Mouse (Mus musculus): ENCODE data around the gene Cyth1. TPM values are rescaled to one million over a fixed set of nuclear protein-coding genes. Genes with fewer than 3 reads are reported as not detected.

The Cyth1 gene
- polyA plus RNA-seq, 1 experiment from 2014 or later, result 9.6 TPM

DNA sequence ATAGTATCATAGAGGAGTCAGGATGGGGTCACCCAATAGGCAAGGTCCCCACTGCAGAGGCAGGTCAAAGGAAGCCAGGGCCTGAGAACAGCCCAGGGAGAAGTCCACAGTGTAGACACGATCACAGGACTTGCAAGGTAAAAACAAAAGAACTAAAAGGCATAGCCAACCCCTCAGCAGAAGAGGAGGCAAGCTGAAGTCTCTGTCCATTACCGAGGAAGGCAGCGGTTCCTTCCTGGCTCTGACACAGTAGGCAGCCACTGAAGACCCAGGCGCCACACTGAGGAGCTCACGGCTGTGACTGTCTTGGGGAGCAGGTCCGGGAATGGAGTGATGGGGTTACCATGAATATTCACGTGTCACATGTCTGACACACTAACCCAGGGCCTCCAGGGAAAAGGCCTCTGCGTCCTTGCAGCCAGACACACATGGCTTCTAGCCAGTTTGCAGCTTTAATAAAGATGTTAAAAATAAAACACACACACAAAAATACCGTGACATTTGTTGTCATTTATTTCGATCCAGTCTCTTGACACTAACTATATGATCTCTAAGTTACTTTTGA is 51.5 kb downstream of the Cyth1 start:
- Histone ChIP-seq H3K27me3 (replicated peaks; ENCODE audit: control insufficient read depth, insufficient read depth, low read length) (no peaks in the 10 kb centered on the region), H3K9me3 (ENCODE audit: control insufficient read depth, low read length) (no peaks in the 10 kb centered on the region), H3K4me3 (ENCODE audit: low read length) (no peak overlapping the region), H3K4me1 (ENCODE audit: control insufficient read depth, insufficient read depth, low read length) (peaks cover 68% of the 10 kb centered on the region), H3K4me2 (ENCODE audit: low read depth, low read length) (no peak overlapping the region), H3K27ac (ENCODE audit: low read length) (no peak overlapping the region), H3K9ac (ENCODE audit: low read depth, low read length) (no peak overlapping the region), H3K36me3 (ENCODE audit: control insufficient read depth, insufficient read depth, low read length) (no peaks in the 10 kb centered on the region)
- ATAC-seq, result no peak
- 63% methylated on average over 10 of the region's 10 CpGs for WGBS

- 51% methylated on average over 14 of the region's 14 CpGs for WGBS
- Histone ChIP-seq H3K9ac (ENCODE audit: low read depth, low read length) (no peak overlapping the region), H3K9me3 (ENCODE audit: control insufficient read depth, low read length) (no peaks in the 10 kb centered on the region), H3K4me3 (ENCODE audit: low read length) (no peak overlapping the region), H3K4me1 (ENCODE audit: control insufficient read depth, insufficient read depth, low read length) (peaks cover 41% of the 10 kb centered on the region), H3K27me3 (replicated peaks; ENCODE audit: control insufficient read depth, insufficient read depth, low read length) (no peaks in the 10 kb centered on the region), H3K4me2 (ENCODE audit: low read depth, low read length) (no peak overlapping the region), H3K36me3 (ENCODE audit: control insufficient read depth, insufficient read depth, low read length) (no peaks in the 10 kb centered on the region), H3K27ac (ENCODE audit: low read length) (0 out of 2 replicates have a peak overlapping the region, but pooled peaks have one; percentile 14)
- peak; percentile 77 for ATAC-seq
These were observed 54.8 kb downstream of the Cyth1 start for GRCm38 (mm10) chr11:118193390-118194147.

DNA sequence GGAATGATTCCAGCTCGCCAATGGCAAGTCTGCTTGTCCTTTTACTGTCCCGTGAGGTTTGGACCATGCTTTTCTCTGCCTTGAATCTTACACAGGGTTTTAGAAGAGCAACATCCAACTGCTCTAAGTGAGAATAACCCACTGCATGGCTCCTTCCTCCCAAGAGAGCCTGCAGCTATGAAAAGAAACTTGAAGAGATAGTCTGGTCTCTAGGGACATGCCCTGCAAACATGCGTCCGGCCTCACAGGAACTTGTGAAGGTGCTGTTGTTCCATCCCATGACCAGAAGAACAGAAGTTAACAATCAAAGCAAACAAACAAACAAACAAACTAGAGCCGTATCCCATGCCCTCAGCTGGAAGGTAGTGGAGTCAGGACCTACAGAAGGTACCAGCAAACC is 55.4 kb downstream of the Cyth1 start:
- Histone ChIP-seq H3K27ac (ENCODE audit: low read length) (0 out of 2 replicates have a peak overlapping the region, but pooled peaks have one; percentile 14), H3K9me3 (ENCODE audit: control insufficient read depth, low read length) (no peaks in the 10 kb centered on the region), H3K4me1 (ENCODE audit: control insufficient read depth, insufficient read depth, low read length) (peaks cover 35% of the 10 kb centered on the region), H3K4me3 (ENCODE audit: low read length) (no peak overlapping the region), H3K36me3 (ENCODE audit: control insufficient read depth, insufficient read depth, low read length) (0 out of 2 replicates have a peak, but pooled peaks cover 2% of the 10 kb centered on the region), H3K9ac (ENCODE audit: low read depth, low read length) (no peak overlapping the region), H3K4me2 (ENCODE audit: low read depth, low read length) (no peak overlapping the region), H3K27me3 (replicated peaks; ENCODE audit: control insufficient read depth, insufficient read depth, low read length) (no peaks in the 10 kb centered on the region)
- WGBS, result 77% methylated on average over 5 of the region's 5 CpGs
- no peak for ATAC-seq

- no peaks in the 10 kb centered on the region for H3K27me3 ChIP-seq (replicated peaks; ENCODE audit: control insufficient read depth, insufficient read depth, low read length)
- H3K9me3 ChIP-seq (ENCODE audit: control insufficient read depth, low read length), result no peaks in the 10 kb centered on the region
- ATAC-seq, result no peak
- no peak overlapping the region for H3K4me2 ChIP-seq (ENCODE audit: low read depth, low read length)
- no peak overlapping the region for H3K27ac ChIP-seq (ENCODE audit: low read length)
- peaks cover 3% of the 10 kb centered on the region; the same call in 1 of the 2 replicates for H3K4me1 ChIP-seq (ENCODE audit: control insufficient read depth, insufficient read depth, low read length)
- peaks cover 8% of the 10 kb centered on the region for H3K36me3 ChIP-seq (ENCODE audit: control insufficient read depth, insufficient read depth, low read length)
- no peak overlapping the region for H3K9ac ChIP-seq (ENCODE audit: low read depth, low read length)
- 94% methylated on average over 9 of the region's 9 CpGs for WGBS
- no peak overlapping the region for H3K4me3 ChIP-seq (ENCODE audit: low read length)
These were observed 65.6 kb downstream of the Cyth1 start for GRCm38 (mm10) chr11:118182768-118183167.

DNA sequence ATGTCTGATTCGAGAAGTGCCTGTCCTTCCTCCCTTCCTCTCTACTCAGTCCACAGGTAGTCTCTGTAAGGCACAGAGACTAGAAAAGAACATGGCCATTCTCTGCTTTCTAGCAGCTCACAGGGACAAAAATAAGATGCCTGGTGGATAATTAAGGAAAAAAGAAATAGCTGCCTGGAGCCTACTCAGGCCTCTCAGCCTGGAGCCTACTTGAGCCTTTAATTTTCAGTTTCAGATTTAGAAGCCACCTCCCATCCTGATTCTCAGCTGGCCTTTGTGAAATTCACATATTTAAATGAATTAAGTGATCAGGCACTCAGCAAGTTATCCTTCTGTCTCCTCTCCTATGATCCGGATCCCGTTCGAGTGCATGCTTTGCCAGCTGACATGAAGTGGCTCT is 66.0 kb downstream of the Cyth1 start:
- Histone ChIP-seq H3K4me2 (ENCODE audit: low read depth, low read length) (no peak overlapping the region), H3K4me3 (ENCODE audit: low read length) (no peak overlapping the region), H3K27ac (ENCODE audit: low read length) (no peak overlapping the region), H3K36me3 (ENCODE audit: control insufficient read depth, insufficient read depth, low read length) (peaks cover 8% of the 10 kb centered on the region), H3K4me1 (ENCODE audit: control insufficient read depth, insufficient read depth, low read length) (peaks cover 3% of the 10 kb centered on the region; the same call in 1 of the 2 replicates), H3K27me3 (replicated peaks; ENCODE audit: control insufficient read depth, insufficient read depth, low read length) (no peaks in the 10 kb centered on the region), H3K9ac (ENCODE audit: low read depth, low read length) (no peak overlapping the region), H3K9me3 (ENCODE audit: control insufficient read depth, low read length) (no peaks in the 10 kb centered on the region)
- ATAC-seq, result no peak
- WGBS, result 92% methylated on average over 4 of the region's 4 CpGs

- H3K27ac ChIP-seq (ENCODE audit: low read length), result no peak overlapping the region
- no peak overlapping the region for H3K4me3 ChIP-seq (ENCODE audit: low read length)
- no peaks in the 10 kb centered on the region for H3K9me3 ChIP-seq (ENCODE audit: control insufficient read depth, low read length)
- WGBS, result 78% methylated on average over 7 of the region's 7 CpGs
- no peak for ATAC-seq
- no peak overlapping the region for H3K9ac ChIP-seq (ENCODE audit: low read depth, low read length)
- peaks cover 8% of the 10 kb centered on the region for H3K36me3 ChIP-seq (ENCODE audit: control insufficient read depth, insufficient read depth, low read length)
- no peaks in the 10 kb centered on the region for H3K27me3 ChIP-seq (replicated peaks; ENCODE audit: control insufficient read depth, insufficient read depth, low read length)
- H3K4me1 ChIP-seq (ENCODE audit: control insufficient read depth, insufficient read depth, low read length), result no peaks in the 10 kb centered on the region
- H3K4me2 ChIP-seq (ENCODE audit: low read depth, low read length), result no peak overlapping the region
These were observed 68.2 kb downstream of the Cyth1 start for GRCm38 (mm10) chr11:118180199-118180598.

DNA sequence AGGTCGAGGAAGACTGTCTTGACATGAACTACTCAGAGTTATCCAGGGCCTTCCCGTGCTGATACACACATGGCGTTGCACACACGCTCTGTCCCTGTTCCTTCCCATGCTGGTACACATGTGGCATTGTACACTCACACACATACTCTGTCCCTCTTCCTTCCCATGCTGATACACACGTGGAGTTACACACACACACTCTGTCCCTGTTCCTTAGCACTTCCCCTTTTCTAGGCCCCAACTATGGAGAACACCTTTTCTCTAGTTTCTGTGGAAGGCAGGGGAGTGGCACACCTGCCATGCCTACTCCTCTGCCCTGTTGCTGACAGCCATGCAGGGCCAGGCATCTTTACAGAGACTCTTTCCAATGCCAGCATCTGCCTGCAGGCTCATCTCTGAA is 70.2 kb downstream of the Cyth1 start:
- H3K36me3 ChIP-seq (ENCODE audit: control insufficient read depth, insufficient read depth, low read length), result peaks cover 4% of the 10 kb centered on the region
- WGBS, result 86% methylated on average over 5 of the region's 5 CpGs

DNA sequence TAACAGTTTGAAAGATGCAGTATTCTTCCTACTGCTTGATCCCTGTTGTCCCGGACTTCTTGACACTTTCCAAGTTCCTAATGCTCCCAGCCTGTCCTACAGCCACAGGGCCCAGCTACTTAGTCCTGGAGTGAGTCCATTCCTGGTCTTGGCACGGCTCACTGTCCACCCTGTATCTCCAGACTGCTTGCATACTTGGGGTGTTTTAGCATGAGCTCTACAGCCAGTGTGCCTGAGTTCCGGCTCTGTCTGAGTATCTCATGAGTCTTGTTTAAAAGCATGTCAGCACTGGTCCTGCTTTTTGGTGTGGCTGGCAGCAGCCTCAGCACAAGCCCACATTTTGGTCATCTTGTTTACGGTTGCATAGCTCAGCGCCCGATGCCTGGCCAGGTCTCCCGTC is 73.6 kb downstream of the Cyth1 start:
- Histone ChIP-seq H3K27me3 (replicated peaks; ENCODE audit: control insufficient read depth, insufficient read depth, low read length) (no peaks in the 10 kb centered on the region), H3K9ac (ENCODE audit: low read depth, low read length) (no peak overlapping the region), H3K9me3 (ENCODE audit: control insufficient read depth, low read length) (no peaks in the 10 kb centered on the region), H3K27ac (ENCODE audit: low read length) (no peak overlapping the region), H3K4me1 (ENCODE audit: control insufficient read depth, insufficient read depth, low read length) (no peaks in the 10 kb centered on the region), H3K4me2 (ENCODE audit: low read depth, low read length) (no peak overlapping the region), H3K4me3 (ENCODE audit: low read length) (no peak overlapping the region), H3K36me3 (ENCODE audit: control insufficient read depth, insufficient read depth, low read length) (peaks cover 8% of the 10 kb centered on the region; the same call in 1 of the 2 replicates)
- ATAC-seq, result no peak
- 71% methylated on average over 7 of the region's 7 CpGs for WGBS

More for the DNA sequence above, 70.2 kb downstream of the Cyth1 start:
- H3K27ac ChIP-seq (ENCODE audit: low read length), result no peak overlapping the region
- H3K27me3 ChIP-seq (replicated peaks; ENCODE audit: control insufficient read depth, insufficient read depth, low read length), result no peaks in the 10 kb centered on the region
- no peak overlapping the region for H3K4me3 ChIP-seq (ENCODE audit: low read length)
- no peak for ATAC-seq
- no peak overlapping the region for H3K4me2 ChIP-seq (ENCODE audit: low read depth, low read length)
- no peaks in the 10 kb centered on the region for H3K4me1 ChIP-seq (ENCODE audit: control insufficient read depth, insufficient read depth, low read length)
- no peak overlapping the region for H3K9ac ChIP-seq (ENCODE audit: low read depth, low read length)
- H3K9me3 ChIP-seq (ENCODE audit: control insufficient read depth, low read length), result no peaks in the 10 kb centered on the region

GRCm38 (mm10) chr11:118172768-118173167 is 75.6 kb downstream of the Cyth1 start:
- Histone ChIP-seq H3K36me3 (ENCODE audit: control insufficient read depth, insufficient read depth, low read length) (peaks cover 4% of the 10 kb centered on the region; the same call in 1 of the 2 replicates), H3K4me1 (ENCODE audit: control insufficient read depth, insufficient read depth, low read length) (no peaks in the 10 kb centered on the region), H3K4me3 (ENCODE audit: low read length) (no peak overlapping the region), H3K27ac (ENCODE audit: low read length) (no peak overlapping the region), H3K27me3 (replicated peaks; ENCODE audit: control insufficient read depth, insufficient read depth, low read length) (no peaks in the 10 kb centered on the region), H3K9me3 (ENCODE audit: control insufficient read depth, low read length) (no peaks in the 10 kb centered on the region), H3K9ac (ENCODE audit: low read depth, low read length) (no peak overlapping the region), H3K4me2 (ENCODE audit: low read depth, low read length) (no peak overlapping the region)
- ATAC-seq, result no peak
- 84% methylated on average over 5 of the region's 5 CpGs for WGBS

All from intestine, embryonic 16.5 days (tissue).